Mouse (Mus musculus) stomach, embryonic 15.5 days (tissue): ENCODE measurements around the gene Narfl. TPM values are rescaled to one million over a fixed set of nuclear protein-coding genes. Genes with fewer than 3 reads are reported as not detected.
A peak's percentile ranks its signal among the peaks of the same experiment; 100 is the strongest.

Experiments
- ATAC-seq: fragments of 200-750 bp; cut with Nextera tagmentation; 2 replicates; pipeline ENCODE4 v1.8.0; 2017; ENCODE audit warnings: low read depth, moderate number of reproducible peaks, moderate TSS enrichment; ENCODE audit not compliant: insufficient read depth, low FRiP score
- H3K27ac ChIP-seq: fragments of 300-500 bp; sonication (generic); 2 replicates; pipeline ENCODE4 v1.5.1; 2015; ENCODE audit warnings: mild to moderate bottlenecking, inconsistent platforms
- H3K27me3 ChIP-seq: fragments of 300-500 bp; sonication (generic); replicated peaks from 2 replicates; pipeline ENCODE4 v1.6.1; 2015; ENCODE audit warnings: inconsistent platforms
- H3K36me3 ChIP-seq: fragments of 300-500 bp; sonication (generic); 2 replicates; pipeline ENCODE4 v1.6.1; 2015; ENCODE audit warnings: inconsistent platforms
- H3K4me1 ChIP-seq: fragments of 300-500 bp; sonication (generic); 2 replicates; pipeline ENCODE4 v1.6.1; 2015; ENCODE audit warnings: inconsistent platforms
- H3K4me2 ChIP-seq: fragments of 300-500 bp; sonication (generic); 2 replicates; pipeline ENCODE4 v1.6.1; 2015; ENCODE audit warnings: mild to moderate bottlenecking, inconsistent platforms
- H3K4me3 ChIP-seq: fragments of 300-500 bp; sonication (generic); replicated peaks from 2 replicates; pipeline ENCODE4 v1.5.1; 2015; ENCODE audit warnings: inconsistent platforms
- H3K9ac ChIP-seq: fragments of 300-500 bp; sonication (generic); 2 replicates; pipeline ENCODE4 v1.6.1; 2015; ENCODE audit warnings: inconsistent platforms
- H3K9me3 ChIP-seq: fragments of 300-500 bp; sonication (generic); 2 replicates; pipeline ENCODE4 v1.6.1; 2016; ENCODE audit warnings: inconsistent platforms
- WGBS: fragments of 180-500 bp; shearing (Covaris S2); methylation state at CpG from one replicate; pipeline ENCODE4 v1.1.7; 2015; 5-methylcytosine and 5-hydroxymethylcytosine counted together
- polyA plus RNA-seq: library from polyadenylated mRNA; unstranded; fragments of >200 nt; fragmentation: Nextera tagmentation; extraction: Ambion mirVana; gene quantifications from 2 replicates; pipeline ENCODE4 v1.2.1, GENCODE M21; 2015

Gene Narfl
- polyA plus RNA-seq, 1 experiment from 2014 or later, result 26.9 TPM

DNA sequence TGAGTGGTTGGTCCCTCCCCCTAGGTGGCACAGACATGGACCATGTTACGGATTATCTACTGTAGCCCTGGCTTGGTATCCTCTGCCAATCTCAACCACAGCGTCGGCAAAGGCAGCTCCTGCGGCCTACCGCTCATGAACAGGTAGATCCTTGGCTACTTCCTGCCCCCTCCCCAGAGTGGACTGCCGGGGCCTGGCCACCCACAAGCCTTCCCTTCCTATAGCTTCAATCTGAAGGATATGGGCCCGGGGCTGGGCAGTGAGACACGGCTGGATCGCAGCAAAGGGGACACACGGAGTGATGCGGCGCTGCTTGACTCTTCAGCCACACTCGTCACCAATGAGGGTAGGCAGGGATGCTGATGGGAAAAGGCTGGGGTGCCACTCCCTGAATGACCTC is 53.4 kb downstream of the Narfl start:
- no peaks in the 10 kb centered on the region for H3K9me3 ChIP-seq
- H3K27ac ChIP-seq, result no peak overlapping the region
- peaks cover 57% of the 10 kb centered on the region for H3K4me1 ChIP-seq
- peaks cover 19% of the 10 kb centered on the region for H3K36me3 ChIP-seq
- H3K4me3 ChIP-seq, result no peak overlapping the region
- no peak for ATAC-seq
- no peak overlapping the region for H3K4me2 ChIP-seq
- H3K27me3 ChIP-seq, result 0 out of 2 replicates have a peak, but pooled peaks cover 4% of the 10 kb centered on the region
- 93% methylated on average over 13 of the region's 13 CpGs for WGBS
- H3K9ac ChIP-seq, result no peak overlapping the region

DNA sequence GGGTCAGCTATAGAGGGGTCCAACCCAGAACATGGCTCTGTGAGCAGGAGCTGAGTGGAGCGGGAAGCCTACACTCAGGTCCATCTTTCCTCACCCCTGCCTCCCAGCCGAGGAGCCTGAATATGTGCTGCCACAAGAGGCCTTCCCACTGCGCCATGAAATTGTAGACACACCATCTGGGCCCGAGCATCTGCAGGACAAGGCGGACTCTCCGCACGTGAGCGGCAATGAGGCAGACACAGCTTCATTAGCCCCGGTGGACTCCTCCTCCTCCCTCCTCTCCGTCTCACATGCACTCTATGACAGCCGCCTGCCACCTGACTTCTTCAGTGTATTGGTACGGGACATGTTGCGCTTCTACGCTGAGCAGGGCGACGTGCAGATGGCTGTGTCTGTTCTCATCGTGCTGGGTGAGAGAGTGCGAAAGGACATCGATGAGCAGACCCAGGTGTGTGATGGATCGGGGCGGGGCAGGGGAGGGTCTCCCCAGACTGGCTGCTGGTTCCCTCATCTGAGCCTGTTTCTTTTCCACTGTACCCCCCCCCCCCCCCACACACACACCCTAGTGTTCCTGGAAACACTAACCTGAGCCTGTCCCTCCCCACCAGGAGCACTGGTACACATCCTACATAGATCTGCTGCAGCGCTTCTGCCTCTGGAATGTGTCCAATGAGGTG is 54.1 kb downstream of the Narfl start:
- Histone ChIP-seq H3K27me3 (no peaks in the 10 kb centered on the region), H3K4me2 (no peak overlapping the region), H3K9me3 (no peaks in the 10 kb centered on the region), H3K27ac (0 out of 2 replicates have a peak overlapping the region, but pooled peaks have one; percentile 91), H3K36me3 (peaks cover 19% of the 10 kb centered on the region), H3K9ac (no peak overlapping the region), H3K4me3 (no peak overlapping the region), H3K4me1 (peaks cover 59% of the 10 kb centered on the region)
- WGBS, result 91% methylated on average over 22 of the region's 22 CpGs
- no peak for ATAC-seq

DNA sequence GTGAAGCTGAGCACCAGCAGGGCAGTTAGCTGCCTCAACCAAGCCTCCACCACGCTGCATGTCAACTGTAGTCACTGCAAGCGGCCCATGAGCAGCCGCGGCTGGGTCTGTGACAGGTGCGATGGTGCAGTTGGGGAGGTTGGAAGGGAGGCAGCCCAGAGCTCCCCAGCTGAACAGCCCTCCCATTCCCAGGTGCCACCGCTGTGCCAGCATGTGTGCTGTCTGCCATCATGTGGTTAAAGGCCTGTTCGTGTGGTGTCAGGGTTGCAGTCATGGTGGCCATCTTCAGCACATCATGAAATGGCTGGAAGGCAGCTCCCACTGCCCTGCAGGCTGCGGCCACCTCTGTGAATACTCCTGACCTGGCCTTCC is 54.6 kb downstream of the Narfl start:
- 84% methylated on average over 8 of the region's 8 CpGs for WGBS
- peak overlapping the region; percentile 75 for H3K4me2 ChIP-seq
- peaks cover 19% of the 10 kb centered on the region for H3K36me3 ChIP-seq
- peaks cover 59% of the 10 kb centered on the region for H3K4me1 ChIP-seq
- no peaks in the 10 kb centered on the region for H3K27me3 ChIP-seq
- H3K9me3 ChIP-seq, result no peaks in the 10 kb centered on the region
- H3K4me3 ChIP-seq, result peak overlapping the region; percentile 61
- ATAC-seq, result no peak
- 0 out of 2 replicates have a peak overlapping the region, but pooled peaks have one; percentile 14 for H3K9ac ChIP-seq
- peak overlapping the region; percentile 91; the same call in 1 of the 2 replicates for H3K27ac ChIP-seq

DNA sequence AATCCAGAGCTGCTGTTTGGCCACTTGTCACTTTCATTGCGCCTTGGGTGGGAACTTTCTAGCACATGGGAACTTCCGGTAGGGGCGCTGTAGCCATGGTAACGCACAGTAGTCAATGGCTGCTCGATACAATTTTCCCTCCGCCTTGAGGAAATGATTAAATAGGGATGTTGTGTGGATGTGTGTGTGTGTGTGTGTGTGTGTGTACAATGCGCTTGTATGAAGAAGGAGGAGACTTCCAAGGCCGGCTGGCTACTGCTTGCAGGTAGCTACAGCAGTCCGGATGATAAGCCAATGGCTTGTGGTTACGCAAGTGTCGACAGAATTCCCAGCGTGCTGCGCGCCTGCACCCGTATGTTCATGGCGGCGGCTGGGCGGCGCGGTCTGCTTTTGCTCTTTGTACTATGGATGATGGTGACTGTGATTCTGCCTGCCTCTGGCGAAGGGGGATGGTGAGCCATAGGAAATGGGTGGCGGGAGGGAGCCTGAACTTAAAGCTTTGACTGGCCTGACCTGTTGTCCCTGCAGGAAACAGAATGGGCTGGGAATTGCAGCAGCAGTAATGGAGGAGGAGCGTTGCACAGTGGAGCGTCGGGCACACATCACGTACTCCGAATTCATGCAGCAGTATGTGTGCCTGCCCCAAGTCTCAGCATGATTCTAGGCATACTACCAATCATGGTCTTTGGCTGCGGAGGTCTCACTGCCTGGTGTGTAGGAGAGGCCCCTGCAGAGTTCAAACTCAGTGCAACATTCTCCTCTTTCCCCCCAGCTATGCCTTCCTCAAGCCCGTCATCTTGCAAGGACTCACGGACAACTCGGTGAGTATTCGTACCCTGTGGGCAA is 55.4 kb downstream of the Narfl start, which contains the start of gene Jmjd8:
TSS of gene Jmjd8 (plus strand) at position 156 of the 846 bp plus-strand sequence.
- Histone ChIP-seq H3K36me3 (peaks cover 19% of the 10 kb centered on the region), H3K9ac (peak within 1 kb of the TSS; percentile 60; the same call in 1 of the 2 replicates), H3K27ac (peak within 1 kb of the TSS; percentile 91), H3K4me3 (peak within 1 kb of the TSS; percentile 61), H3K27me3 (no peaks in the 10 kb centered on the region), H3K4me1 (peaks cover 61% of the 10 kb centered on the region), H3K9me3 (no peaks in the 10 kb centered on the region), H3K4me2 (peak within 1 kb of the TSS; percentile 75)
- WGBS, result under 1% methylated on average over 32 of the region's 32 CpGs
- peak; percentile 28 for ATAC-seq

DNA sequence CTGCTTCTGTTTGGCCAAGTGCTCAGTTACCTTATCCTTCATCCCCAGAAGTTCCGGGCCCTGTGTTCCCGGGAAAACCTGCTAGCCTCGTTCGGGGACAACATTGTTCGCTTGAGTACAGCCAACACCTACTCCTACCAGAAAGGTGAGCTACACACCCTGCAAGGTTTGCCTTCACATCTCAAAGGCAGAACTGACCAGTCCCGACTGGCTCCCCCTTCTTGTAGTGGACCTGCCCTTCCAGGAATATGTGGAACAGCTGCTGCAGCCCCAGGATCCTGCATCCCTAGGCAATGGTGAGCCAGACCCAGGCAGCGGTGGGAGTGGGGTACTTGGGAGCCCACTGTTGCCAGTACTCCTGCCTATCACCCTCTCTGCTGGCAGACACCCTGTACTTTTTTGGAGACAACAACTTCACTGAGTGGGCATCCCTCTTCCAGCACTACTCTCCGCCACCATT is 56.0 kb downstream of the Narfl start:
- Histone ChIP-seq H3K27ac (peak overlapping the region; percentile 91), H3K4me2 (peak overlapping the region; percentile 75), H3K27me3 (no peaks in the 10 kb centered on the region), H3K9ac (peak overlapping the region; percentile 60; the same call in 1 of the 2 replicates), H3K36me3 (peaks cover 19% of the 10 kb centered on the region), H3K9me3 (no peaks in the 10 kb centered on the region), H3K4me1 (peaks cover 61% of the 10 kb centered on the region), H3K4me3 (peak overlapping the region; percentile 61)
- 36% methylated on average over 8 of the region's 8 CpGs for WGBS
- ATAC-seq, result no peak

DNA sequence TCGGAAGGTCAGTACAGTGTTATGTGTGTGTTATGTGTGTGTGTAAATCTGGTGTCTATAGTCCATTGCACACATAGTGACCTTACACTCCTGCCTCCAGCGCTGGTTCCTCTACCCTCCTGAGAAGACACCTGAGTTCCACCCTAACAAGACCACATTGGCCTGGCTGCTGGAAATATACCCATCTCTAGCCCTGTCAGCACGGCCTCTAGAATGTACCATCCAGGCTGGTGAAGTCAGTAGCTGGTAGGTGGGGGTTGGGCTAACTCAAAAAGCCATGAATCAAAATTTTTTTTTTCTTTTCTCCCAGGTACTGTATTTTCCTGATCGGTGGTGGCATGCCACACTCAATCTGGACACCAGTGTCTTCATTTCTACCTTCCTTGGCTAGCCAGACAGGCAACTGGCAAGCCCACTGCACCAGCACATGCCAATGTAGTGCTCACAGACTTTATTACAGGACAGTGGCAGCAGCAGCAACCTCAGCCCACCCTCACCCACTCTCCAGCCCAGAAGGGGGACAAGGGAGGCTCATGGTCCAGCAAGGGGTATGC is 56.7 kb downstream of the Narfl start:
- WGBS, result 80% methylated on average over 4 of the region's 4 CpGs
- no peak for ATAC-seq
- peaks cover 19% of the 10 kb centered on the region for H3K36me3 ChIP-seq
- H3K27me3 ChIP-seq, result no peaks in the 10 kb centered on the region
- H3K4me2 ChIP-seq, result peak overlapping the region; percentile 95
- H3K4me3 ChIP-seq, result peak overlapping the region; percentile 89; the same call in 1 of the 2 replicates
- no peak overlapping the region for H3K9ac ChIP-seq
- H3K27ac ChIP-seq, result peak overlapping the region; percentile 91; the same call in 1 of the 2 replicates
- H3K9me3 ChIP-seq, result no peaks in the 10 kb centered on the region
- peaks cover 61% of the 10 kb centered on the region for H3K4me1 ChIP-seq

DNA sequence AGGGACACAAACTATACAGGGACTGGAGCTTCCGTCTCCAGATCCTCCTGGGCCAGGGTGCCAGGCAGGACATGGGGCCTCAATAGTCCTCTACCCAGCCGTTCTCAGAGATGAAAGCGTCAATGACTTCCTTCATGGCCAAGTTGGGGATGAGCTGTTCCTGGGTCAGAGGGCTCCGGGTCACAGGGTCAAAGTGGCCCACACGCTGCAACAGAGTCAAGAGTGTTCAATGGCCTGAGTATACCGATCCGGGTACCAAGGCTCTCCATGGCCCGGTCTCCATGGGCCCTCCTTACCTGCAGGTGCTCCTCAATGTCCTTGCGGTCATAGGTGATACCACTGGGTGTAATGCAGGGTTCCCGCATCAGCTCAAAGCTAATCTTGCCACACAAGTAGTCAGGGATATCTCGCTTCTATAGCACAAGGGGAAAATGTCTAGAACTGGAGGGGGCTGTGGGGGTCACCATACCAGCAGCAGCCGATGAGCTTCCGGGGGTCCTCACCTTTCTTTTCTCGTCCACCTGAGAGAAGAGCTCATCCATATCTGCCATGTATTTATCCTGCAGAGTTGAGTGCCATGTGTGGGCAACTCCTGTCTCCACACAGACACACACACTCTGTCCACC is 57.3 kb downstream of the Narfl start:
- no peak for ATAC-seq
- H3K9me3 ChIP-seq, result no peaks in the 10 kb centered on the region
- 83% methylated on average over 14 of the region's 14 CpGs for WGBS
- H3K4me2 ChIP-seq, result peak overlapping the region; percentile 95; the same call in 1 of the 2 replicates
- peak overlapping the region; percentile 89; the same call in 1 of the 2 replicates for H3K4me3 ChIP-seq
- no peak overlapping the region for H3K9ac ChIP-seq
- peaks cover 19% of the 10 kb centered on the region for H3K36me3 ChIP-seq
- no peaks in the 10 kb centered on the region for H3K27me3 ChIP-seq
- no peak overlapping the region for H3K27ac ChIP-seq
- H3K4me1 ChIP-seq, result peaks cover 64% of the 10 kb centered on the region

DNA sequence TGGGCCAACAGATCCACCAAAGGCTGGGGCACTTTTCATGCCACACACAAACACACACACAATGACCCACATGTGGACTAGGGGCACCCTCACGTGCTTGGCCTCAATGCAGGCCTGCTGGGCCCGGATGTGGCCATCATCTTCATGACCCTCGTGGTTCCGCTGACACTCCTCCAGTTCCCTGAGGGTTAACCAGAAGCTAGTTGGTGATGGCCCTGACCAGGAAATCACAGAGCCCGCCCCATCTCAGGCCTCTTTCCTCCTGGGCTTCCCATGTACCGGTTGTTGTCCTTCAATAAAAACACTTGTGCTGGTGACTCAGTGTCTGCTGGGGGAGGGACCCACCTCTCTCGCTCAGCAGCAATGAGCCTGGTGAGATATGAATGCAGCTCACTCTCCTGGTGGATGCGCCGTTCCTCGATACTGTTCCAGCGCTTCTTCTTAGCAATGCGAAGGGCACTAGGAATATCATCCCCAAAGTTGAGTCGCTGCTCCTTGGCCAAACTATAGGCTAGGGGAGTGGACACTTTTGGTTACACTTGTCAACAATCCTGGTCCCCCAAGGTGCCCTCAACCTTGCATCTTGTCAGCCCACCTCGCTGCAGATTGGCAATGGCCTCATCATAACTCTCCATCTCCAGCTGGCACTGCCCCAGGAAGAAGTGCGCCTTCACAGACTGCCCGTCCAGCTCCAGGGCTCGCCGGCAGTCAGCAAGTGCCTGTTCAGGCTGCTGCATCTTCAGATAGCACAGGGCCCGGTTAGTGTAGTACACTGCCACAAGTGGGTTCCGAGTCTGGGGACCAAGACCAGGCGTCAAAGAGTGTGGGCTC is 58.1 kb downstream of the Narfl start:
- Histone ChIP-seq H3K4me2 (peak overlapping the region; percentile 95), H3K9ac (peak overlapping the region; percentile 94), H3K4me3 (peak overlapping the region; percentile 89), H3K4me1 (peaks cover 71% of the 10 kb centered on the region), H3K9me3 (no peaks in the 10 kb centered on the region), H3K27me3 (no peaks in the 10 kb centered on the region), H3K36me3 (peaks cover 19% of the 10 kb centered on the region), H3K27ac (peak overlapping the region; percentile 97)
- ATAC-seq, result no peak
- 49% methylated on average over 21 of the region's 21 CpGs for WGBS

DNA sequence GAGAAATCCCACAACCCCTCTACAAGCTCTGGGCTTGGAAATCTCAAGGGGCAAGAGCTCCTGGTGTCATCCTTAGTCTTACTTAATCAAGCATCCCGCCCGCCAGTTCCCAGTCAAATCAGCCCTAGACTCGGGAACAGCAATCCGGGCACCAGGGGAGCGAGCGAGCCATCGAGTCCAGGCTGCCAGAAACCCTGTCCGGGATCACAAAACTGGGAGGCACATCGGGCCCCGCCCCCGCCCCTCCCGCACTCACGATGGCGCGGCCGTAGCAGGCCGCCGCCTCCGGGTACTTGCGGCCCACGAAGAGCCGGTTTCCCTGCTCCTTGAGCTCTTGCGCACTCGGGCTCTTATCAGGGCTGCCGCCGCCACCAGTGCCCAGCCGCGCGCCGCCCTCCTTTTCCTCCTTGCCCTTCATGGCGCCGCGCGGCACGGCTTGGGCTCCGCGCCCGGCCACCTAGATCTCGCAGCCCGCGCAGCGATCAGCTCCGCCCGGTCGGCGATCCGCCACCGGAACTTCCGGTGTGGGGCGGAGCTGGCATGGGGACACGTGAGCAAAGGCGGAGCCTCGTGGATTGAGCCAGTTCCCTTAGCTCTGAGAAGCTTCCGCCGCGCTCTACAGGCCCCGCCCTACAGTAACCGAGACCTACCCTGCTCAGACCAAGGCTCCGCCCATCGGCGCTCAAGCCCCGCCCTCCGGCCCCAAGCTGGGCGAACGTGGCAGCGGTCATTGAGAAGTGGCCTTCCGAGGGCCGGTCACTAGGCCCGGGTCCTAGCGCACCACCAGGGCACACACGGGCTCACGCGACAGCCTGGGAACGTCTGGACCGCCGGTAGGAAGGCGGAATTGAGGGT is 59.1 kb downstream of the Narfl start:
- H3K9ac ChIP-seq, result peak overlapping the region; percentile 94
- peak overlapping the region; percentile 97 for H3K27ac ChIP-seq
- H3K9me3 ChIP-seq, result no peaks in the 10 kb centered on the region
- peak; percentile 89 for ATAC-seq
- H3K4me2 ChIP-seq, result peak overlapping the region; percentile 95
- H3K36me3 ChIP-seq, result peaks cover 14% of the 10 kb centered on the region
- no peaks in the 10 kb centered on the region for H3K27me3 ChIP-seq
- H3K4me1 ChIP-seq, result peaks cover 78% of the 10 kb centered on the region
- under 1% methylated on average over 77 of the region's 77 CpGs for WGBS
- peak overlapping the region; percentile 89 for H3K4me3 ChIP-seq
